9 mouse cellular contexts compared by ENCODE assay signal in the genomic region with DNA sequence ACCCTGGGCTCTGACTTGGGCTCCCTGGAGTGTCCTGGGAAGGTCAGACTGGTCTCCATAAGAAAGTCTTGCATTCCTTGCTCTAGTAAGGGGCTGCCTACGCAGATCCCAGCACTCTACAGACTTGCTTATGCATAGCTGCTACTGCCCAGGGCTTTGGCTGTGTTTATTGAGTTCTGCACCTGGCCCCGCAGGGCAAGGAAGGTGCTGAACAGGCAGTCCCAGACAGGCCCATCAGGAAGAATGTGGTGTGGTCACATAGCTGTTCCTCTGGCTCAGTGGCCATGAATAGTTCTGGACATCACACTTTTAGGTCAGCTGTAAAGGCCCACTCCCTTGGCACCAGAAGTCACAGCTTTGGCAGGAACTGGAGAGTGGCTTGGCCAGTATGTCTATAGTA.
DNase-seq lines count a peak whose midpoint lies in the region; ATAC-seq and TF ChIP-seq lines count a peak whose summit lies in the region.
"Had no signal": no experiment of that assay in that cellular context is flagged by ENCODE, and none has a peak within 500 bp of the region (broad histone marks: within the 10 kb centered on the region; RNA-seq: fewer than 3 reads in every experiment).

No protein-coding gene starts in this region.

- no peaks in the 10 kb centered on the region for H3K27me3 ChIP-seq in intestine, postnatal 0 days (replicated peaks; ENCODE audit: control insufficient read depth, insufficient read depth, low read length)
- H3K27me3 ChIP-seq in liver, postnatal 0 days (ENCODE audit: insufficient read depth, low read length) = no peaks in the 10 kb centered on the region
- H3K27me3 ChIP-seq in hindbrain, postnatal 0 days (ENCODE audit: insufficient read depth, low read length) = no peaks in the 10 kb centered on the region
- H3K27me3 ChIP-seq: Patski had no signal

- no peaks in the 10 kb centered on the region for H3K36me3 ChIP-seq in intestine, postnatal 0 days (ENCODE audit: control insufficient read depth, insufficient read depth)
- H3K36me3 ChIP-seq in liver, postnatal 0 days (replicated peaks; ENCODE audit: insufficient read depth, low read length) = no peaks in the 10 kb centered on the region
- H3K36me3 ChIP-seq in hindbrain, postnatal 0 days (ENCODE audit: insufficient read depth, low read length) = no peaks in the 10 kb centered on the region

- TF ChIP-seq EP300 in liver, postnatal 0 days (IDR thresholded peaks at IDR 0.05; ENCODE audit: low read depth) = no peak

- no peak for TF ChIP-seq CTCF in bone marrow, adult 2 months (IDR thresholded peaks at IDR 0.05; ENCODE audit: control insufficient read depth, insufficient read depth, low read length)
- TF ChIP-seq CTCF in intestine, postnatal 0 days (IDR thresholded peaks at IDR 0.05; ENCODE audit: low read depth) = no peak
- no peak for TF ChIP-seq CTCF in liver, postnatal 0 days (IDR thresholded peaks at IDR 0.05; ENCODE audit: low read depth)
- no peak for TF ChIP-seq CTCF in hindbrain, postnatal 0 days (IDR thresholded peaks at IDR 0.05; ENCODE audit: low read depth)

- TF ChIP-seq POLR2A in bone marrow, adult 2 months (IDR thresholded peaks at IDR 0.05; ENCODE audit: borderline replicate concordance, control insufficient read depth, low read depth, low read length) = no peak

- H3K9ac ChIP-seq in intestine, postnatal 0 days (ENCODE audit: low read depth, low read length) = no peak overlapping the region
- no peak overlapping the region for H3K9ac ChIP-seq in liver, postnatal 0 days (replicated peaks)
- no peak overlapping the region for H3K9ac ChIP-seq in hindbrain, postnatal 0 days (replicated peaks; ENCODE audit: low read length)

- no peak overlapping the region for H3K4me3 ChIP-seq in bone marrow, adult 2 months (replicated peaks; ENCODE audit: control insufficient read depth, low read depth, low read length)
- no peak overlapping the region for H3K4me3 ChIP-seq in intestine, postnatal 0 days (ENCODE audit: low read depth, low read length)
- no peak overlapping the region for H3K4me3 ChIP-seq in liver, postnatal 0 days (ENCODE audit: low read depth, low read length)
- H3K4me3 ChIP-seq in hindbrain, postnatal 0 days (ENCODE audit: low read length) = no peak overlapping the region

- H3K9me3 ChIP-seq in intestine, postnatal 0 days (ENCODE audit: control insufficient read depth) = no peaks in the 10 kb centered on the region
- H3K9me3 ChIP-seq in liver, postnatal 0 days (ENCODE audit: low read length) = no peaks in the 10 kb centered on the region
- no peaks in the 10 kb centered on the region for H3K9me3 ChIP-seq in hindbrain, postnatal 0 days (ENCODE audit: low read length)

- peak; percentile 17 for DNase-seq in gastrocnemius, postnatal 25 days
- DNase-seq in gastrocnemius, postnatal 36 days = no peak
- no peak for DNase-seq in liver, postnatal 0 days
- DNase-seq in frontal cortex, postnatal 25 days (ENCODE audit: low spot score in 2 of 2) = no peak
- no peak for DNase-seq in hindbrain, postnatal 0 days (ENCODE audit: low spot score)
- no peak for DNase-seq in embryo, embryonic 10 days (ENCODE audit: low spot score)

- H3K4me1 ChIP-seq in bone marrow, adult 2 months (ENCODE audit: control insufficient read depth, insufficient read depth, low read length) = peaks cover 7% of the 10 kb centered on the region; the same call in 1 of the 2 replicates
- H3K4me1 ChIP-seq in intestine, postnatal 0 days (replicated peaks; ENCODE audit: control insufficient read depth, insufficient read depth, low read length) = peaks cover 14% of the 10 kb centered on the region
- H3K4me1 ChIP-seq in liver, postnatal 0 days (ENCODE audit: insufficient read depth) = peaks cover 35% of the 10 kb centered on the region
- H3K4me1 ChIP-seq in hindbrain, postnatal 0 days (ENCODE audit: insufficient read depth, low read length) = no peaks in the 10 kb centered on the region; the same call in 1 of the 2 replicates

- peak; percentile 25; the same call in 1 of the 2 replicates for ATAC-seq in intestine, postnatal 0 days
- no peak for ATAC-seq in liver, postnatal 0 days
- no peak for ATAC-seq in hindbrain, postnatal 0 days
- ATAC-seq: Patski had no signal

- 81% methylated on average over 2 of the region's 2 CpGs for WGBS in bone marrow, adult 2 months
- 60% methylated on average over 2 of the region's 2 CpGs for WGBS in intestine, postnatal 0 days
- 77% methylated on average over 2 of the region's 2 CpGs for WGBS in liver, postnatal 0 days (ENCODE audit: insufficient replicate concordance)
- 91% methylated on average over 2 of the region's 2 CpGs for WGBS in hindbrain, postnatal 0 days

- intact Hi-C loops in gastrocnemius, postnatal 36 days (cut with DNase I) = no loop called here

- H3K4me2 ChIP-seq in intestine, postnatal 0 days (replicated peaks; ENCODE audit: low read depth) = no peak overlapping the region; the same call in 1 of the 2 replicates
- H3K4me2 ChIP-seq in liver, postnatal 0 days (ENCODE audit: low read depth, low read length) = no peak overlapping the region
- H3K4me2 ChIP-seq in hindbrain, postnatal 0 days (ENCODE audit: low read depth, low read length) = no peak overlapping the region

- H3K27ac ChIP-seq in bone marrow, adult 2 months (ENCODE audit: control insufficient read depth, insufficient read depth, low read depth, low read length, poor library complexity) = 0 out of 2 replicates have a peak overlapping the region, but pooled peaks have one; percentile 2
- H3K27ac ChIP-seq in intestine, postnatal 0 days (ENCODE audit: low read depth, low read length) = peak overlapping the region; percentile 70
- peak overlapping the region; percentile 68 for H3K27ac ChIP-seq in liver, postnatal 0 days (ENCODE audit: low read depth)
- no peak overlapping the region for H3K27ac ChIP-seq in hindbrain, postnatal 0 days
